Mouse (Mus musculus): ENCODE data around the gene Gm6899.

DNA sequence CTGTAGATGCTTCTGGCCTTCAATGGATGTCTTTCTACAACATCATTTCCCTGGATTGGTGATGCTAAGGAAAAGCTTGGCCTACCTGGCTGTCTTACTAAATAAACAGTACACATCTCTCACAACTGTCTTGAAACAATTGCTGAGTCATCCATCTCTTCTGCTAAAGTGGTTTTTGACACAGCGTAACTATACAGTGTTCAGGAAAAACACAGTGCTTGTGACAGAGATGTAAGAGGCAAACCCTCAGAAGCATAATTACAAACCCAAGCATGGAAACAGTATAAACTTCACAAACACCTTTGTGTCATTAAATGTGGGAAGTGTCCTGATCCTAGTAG, 5.9 kb upstream of the Gm6899 start:
- no peak for TF ChIP-seq CTCF (IDR thresholded peaks at IDR 0.05; ENCODE audit: low read depth, low read length)
- TF ChIP-seq POLR2A (IDR thresholded peaks at IDR 0.05; ENCODE audit: extremely low read depth, insufficient read depth, low read length): no peak

Data from liver, adult 2 months (tissue).